Mouse (Mus musculus): ENCODE data around the gene Dctn3.
A peak's percentile ranks its signal among the peaks of the same experiment; 100 is the strongest.
"Not testable (repeated sequence)": the region's sequence is repeated elsewhere in the genome, so short reads cannot be mapped to it uniquely, and the experiment has no call there.

Dctn3 gene

DNA sequence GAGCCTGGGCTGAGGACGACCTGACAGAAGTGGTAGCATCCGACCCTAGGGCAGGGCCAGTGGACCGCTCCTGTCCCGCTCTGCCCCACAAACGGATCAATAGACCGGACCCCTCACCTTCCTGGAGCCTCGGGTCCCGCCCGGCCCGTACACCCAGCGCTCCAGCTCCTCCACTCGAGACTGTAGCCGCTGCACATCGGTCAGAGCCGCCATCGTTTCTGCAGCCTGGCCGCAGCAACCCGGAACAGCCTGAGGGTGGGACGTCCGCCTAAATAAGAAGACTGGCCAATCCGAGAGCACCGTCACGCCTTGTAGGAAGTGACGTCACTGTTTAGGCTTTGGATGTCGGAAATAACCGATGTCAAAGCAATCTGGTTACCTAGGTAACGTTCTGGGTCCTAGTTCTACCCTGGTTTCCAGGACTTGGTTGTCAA, at the start of gene Dctn3:
Dctn3 (minus strand) TSS at position 253 of the 434 bp plus-strand sequence.
- DNase-seq (ENCODE audit: low read depth, low spot score): peak; percentile 98

DNA sequence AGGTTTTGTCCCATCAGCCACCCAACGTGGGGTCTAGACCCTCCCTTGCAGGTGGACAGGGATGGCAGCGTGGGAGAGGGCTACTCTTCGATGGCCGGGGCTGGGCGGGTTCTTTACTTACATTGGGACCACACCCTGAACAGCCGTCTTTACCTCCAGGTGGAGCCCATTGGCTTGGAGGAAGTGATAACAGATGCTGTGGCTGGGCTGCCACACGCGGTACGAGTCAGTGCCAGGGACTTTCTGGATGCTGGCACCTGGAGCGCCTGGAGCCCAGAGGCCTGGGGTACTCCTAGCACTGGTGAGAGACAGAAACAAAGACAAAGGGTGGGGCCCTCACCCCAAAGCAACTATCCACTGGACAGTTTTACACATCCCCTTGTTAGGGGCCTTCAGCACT, 44.3 kb upstream of the Dctn3 start:
- not testable (repeated sequence) for DNase-seq (ENCODE audit: low read depth, low spot score)

DNA sequence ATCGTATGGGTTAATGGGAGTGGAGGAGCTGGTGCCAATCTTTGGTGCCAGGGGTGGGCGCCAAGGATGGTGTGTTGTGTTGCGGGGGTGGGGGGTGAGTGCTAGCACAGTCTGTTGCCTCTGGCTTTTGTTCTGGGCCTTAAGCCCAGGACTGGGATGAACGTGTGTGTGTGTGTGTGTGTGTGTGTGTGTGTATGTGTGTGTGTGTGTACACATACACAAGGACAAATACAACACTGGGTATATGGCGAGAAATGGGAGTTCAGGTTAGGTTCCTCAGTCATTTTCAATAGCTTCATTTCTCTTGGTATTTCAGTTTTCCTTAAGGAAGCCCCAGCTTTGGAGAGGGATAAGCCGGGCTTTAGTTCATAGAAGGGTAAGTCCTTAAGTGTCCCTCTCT, 40.2 kb upstream of the Dctn3 start:
- not testable (repeated sequence) for DNase-seq (ENCODE audit: low read depth, low spot score)

GRCm38 (mm10) chr4:41762688-41763114, 39.7 kb upstream of the Dctn3 start:
- peak; percentile 90 for DNase-seq (ENCODE audit: low read depth, low spot score)

- peak; percentile 66 for DNase-seq (ENCODE audit: low read depth, low spot score)
Observed at GRCm38 (mm10) chr4:41762099-41762687, 39.2 kb upstream of the Dctn3 start.

GRCm38 (mm10) chr4:41761680-41762079, 38.7 kb upstream of the Dctn3 start:
- DNase-seq (ENCODE audit: low read depth, low spot score): peak; percentile 54

GRCm38 (mm10) chr4:41760911-41761310, 37.9 kb upstream of the Dctn3 start:
- no peak for DNase-seq (ENCODE audit: low read depth, low spot score)

DNA sequence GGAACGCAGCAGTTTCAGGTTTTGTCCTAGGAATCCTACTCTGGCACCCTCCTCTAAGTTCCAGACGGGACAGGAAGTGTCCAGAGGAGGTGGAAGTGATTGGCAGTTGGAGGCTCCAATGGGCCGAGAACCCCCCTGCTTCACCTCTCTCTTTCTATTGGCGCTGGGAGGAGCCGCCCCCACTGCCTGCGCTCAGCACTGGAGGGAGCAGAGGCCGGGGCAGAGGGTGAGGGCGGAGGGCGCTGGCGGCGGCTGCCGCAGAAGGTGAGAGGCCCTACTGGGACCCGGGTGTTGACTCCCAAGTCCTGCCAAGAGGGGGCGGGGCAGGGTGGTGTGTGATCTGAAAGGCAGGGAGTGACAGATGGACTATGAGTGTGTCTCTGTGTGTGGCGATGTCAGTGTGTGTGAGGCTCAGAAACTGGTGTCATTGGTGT, 37.3 kb upstream of the Dctn3 start:
- peak; percentile 96 for DNase-seq (ENCODE audit: low read depth, low spot score)

- peak; percentile 15 for DNase-seq (ENCODE audit: low read depth, low spot score)
Observed at GRCm38 (mm10) chr4:41759656-41760287, 36.8 kb upstream of the Dctn3 start.

DNA sequence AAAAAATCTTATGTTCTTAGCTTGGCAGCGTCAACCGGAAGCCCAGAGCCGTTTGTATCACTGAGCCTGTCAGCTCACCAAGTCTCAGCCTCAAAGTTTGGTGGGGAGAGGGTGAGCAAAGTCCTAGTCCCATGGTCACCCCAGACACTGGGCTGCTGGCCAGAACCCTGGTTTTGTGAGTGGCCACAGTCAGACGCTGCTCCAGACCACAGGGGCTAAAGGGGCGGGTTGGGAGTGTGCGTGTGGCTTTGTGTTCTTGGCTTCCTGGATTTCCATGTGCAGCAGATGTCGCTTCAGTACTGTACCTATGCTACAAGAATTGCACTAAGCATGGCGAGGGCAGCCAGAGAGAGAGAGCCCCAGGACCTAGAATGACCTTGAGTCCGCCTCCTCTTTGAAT, 36.2 kb upstream of the Dctn3 start:
- peak; percentile 25 for DNase-seq (ENCODE audit: low read depth, low spot score)

DNA sequence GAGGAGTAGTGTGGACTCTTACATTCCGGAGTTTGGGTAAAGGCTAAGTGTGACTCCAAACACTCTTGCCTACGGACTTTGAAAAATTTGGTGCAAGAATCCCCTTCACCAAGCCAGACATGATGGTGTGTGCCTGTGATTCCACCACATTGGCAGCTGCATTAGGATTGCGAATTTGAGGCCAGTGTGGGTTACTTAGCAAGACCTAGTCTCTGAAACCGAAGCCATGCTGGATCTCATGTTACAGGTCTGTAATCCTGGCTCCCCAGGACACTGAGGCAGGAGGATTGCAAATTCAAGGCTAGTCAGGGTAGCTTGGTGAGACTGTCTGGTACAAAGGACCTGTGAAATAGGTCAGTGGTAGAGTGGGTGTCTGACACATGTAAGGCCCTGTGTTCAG, 35.7 kb upstream of the Dctn3 start:
- DNase-seq (ENCODE audit: low read depth, low spot score): no peak

DNA sequence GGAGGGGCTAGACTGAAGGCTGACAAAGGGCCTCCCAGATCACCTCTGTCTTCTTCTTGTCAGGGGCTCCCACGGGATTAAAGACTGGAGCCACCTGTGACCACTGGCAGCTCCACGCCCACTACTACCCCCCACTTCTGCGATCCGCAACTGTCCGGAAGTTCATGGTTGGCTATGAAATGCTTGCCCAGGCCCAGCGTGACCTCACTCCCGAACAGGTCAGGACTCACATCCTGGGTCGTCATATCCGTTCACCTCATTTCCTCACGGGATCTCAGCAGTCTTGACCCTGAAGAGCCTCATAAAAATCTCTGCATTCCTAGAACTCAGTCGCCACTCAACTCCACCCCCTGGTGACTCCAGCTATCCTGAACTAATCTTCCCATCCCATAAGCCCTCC, 35.1 kb upstream of the Dctn3 start:
- no peak for DNase-seq (ENCODE audit: low read depth, low spot score)

GRCm38 (mm10) chr4:41757321-41757720, 34.4 kb upstream of the Dctn3 start:
- DNase-seq (ENCODE audit: low read depth, low spot score): no peak

DNA sequence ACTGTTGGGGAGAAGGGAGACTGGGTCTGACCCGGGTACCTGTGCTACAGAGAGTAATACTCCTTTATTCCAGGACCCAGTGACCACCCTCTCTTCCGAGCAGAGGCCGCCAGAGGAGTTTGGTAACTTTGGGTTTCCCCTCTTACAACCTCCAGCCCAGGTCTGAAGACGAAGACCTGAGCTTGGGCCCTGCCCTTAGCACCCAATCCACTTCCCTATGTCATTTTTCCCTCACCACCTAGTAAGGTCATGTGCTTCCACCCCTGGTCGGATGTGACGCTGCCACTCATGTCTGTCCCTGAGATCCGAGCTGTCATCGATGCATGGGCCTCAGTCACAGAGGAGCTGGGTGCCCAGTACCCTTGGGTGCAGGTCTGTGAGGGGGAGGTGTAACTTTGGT, 33.5 kb upstream of the Dctn3 start:
- DNase-seq (ENCODE audit: low read depth, low spot score): no peak

- DNase-seq (ENCODE audit: low read depth, low spot score): peak; percentile 91
Observed at GRCm38 (mm10) chr4:41755338-41756305, 32.7 kb upstream of the Dctn3 start, which contains the start of gene Sigmar1. Sigmar1 (minus strand) TSS chr4:41756157.

GRCm38 (mm10) chr4:41754797-41755337, 31.9 kb upstream of the Dctn3 start, which contains the start of gene Galt:
Galt (plus strand) TSS chr4:41755228.
- DNase-seq (ENCODE audit: low read depth, low spot score): no peak

GRCm38 (mm10) chr4:41745021-41745420, 22.1 kb upstream of the Dctn3 start:
- no peak for DNase-seq (ENCODE audit: low read depth, low spot score)

DNA sequence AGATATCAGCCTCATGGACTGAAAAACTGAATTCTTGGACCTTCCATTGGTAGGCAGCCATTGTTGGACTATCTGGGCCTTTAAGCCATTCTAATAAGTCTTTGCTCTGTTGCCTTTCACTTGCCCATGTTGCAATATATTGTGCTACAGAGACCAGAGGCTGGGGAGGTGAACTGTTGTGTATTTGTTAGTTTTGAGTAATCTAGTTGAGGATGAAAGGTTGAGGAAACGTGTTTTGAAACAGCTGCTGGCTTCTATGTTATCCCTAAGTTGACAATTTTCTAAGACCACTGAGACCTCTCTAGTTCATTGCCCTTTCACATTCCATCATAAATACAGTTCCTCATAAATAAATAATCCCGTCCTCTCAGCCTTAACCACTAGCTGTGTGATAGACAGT, 21.2 kb upstream of the Dctn3 start:
- no peak for DNase-seq (ENCODE audit: low read depth, low spot score)

- peak; percentile 94 for DNase-seq (ENCODE audit: low read depth, low spot score)
Observed at GRCm38 (mm10) chr4:41741158-41741560, 18.2 kb upstream of the Dctn3 start.

GRCm38 (mm10) chr4:41740380-41741157, 17.6 kb upstream of the Dctn3 start:
- DNase-seq (ENCODE audit: low read depth, low spot score): peak; percentile 61

- DNase-seq (ENCODE audit: low read depth, low spot score): no peak
Observed at GRCm38 (mm10) chr4:41739260-41739659, 16.3 kb upstream of the Dctn3 start.

Data from 3T3-L1 (cell line).